In genomic region chr16:87031836-87032235, GRCm38 (mm10) we compare ENCODE assay signal across 31 mouse cellular contexts.
"Had no signal": no experiment of that assay in that cellular context is flagged by ENCODE, and none has a peak within 500 bp of the region (broad histone marks: within the 10 kb centered on the region; RNA-seq: fewer than 3 reads in every experiment).

No protein-coding gene starts in this region.

- H3K9ac ChIP-seq: limb, embryonic 12.5 days; limb, embryonic 13.5 days; limb, embryonic 15.5 days; liver, embryonic 12.5 days; liver, embryonic 13.5 days; liver, embryonic 14.5 days; liver, embryonic 15.5 days; liver, postnatal 0 days; lung, embryonic 14.5 days; lung, embryonic 15.5 days; midbrain, embryonic 12.5 days; midbrain, embryonic 13.5 days; midbrain, embryonic 15.5 days; neural tube, embryonic 12.5 days; neural tube, embryonic 13.5 days had no signal

- H3K27me3 ChIP-seq: limb, embryonic 12.5 days; limb, embryonic 13.5 days; limb, embryonic 15.5 days; liver, embryonic 12.5 days; liver, embryonic 13.5 days; liver, embryonic 15.5 days; lung, embryonic 15.5 days; megakaryocyte, embryonic 14.5 days; midbrain, embryonic 12.5 days; midbrain, embryonic 13.5 days; midbrain, embryonic 15.5 days; neural tube, embryonic 12.5 days; neural tube, embryonic 13.5 days had no signal

- H3K4me2 ChIP-seq: limb, embryonic 12.5 days; limb, embryonic 13.5 days; limb, embryonic 15.5 days; liver, embryonic 11.5 days; liver, embryonic 12.5 days; liver, embryonic 13.5 days; liver, embryonic 15.5 days; lung, embryonic 14.5 days; lung, embryonic 15.5 days; midbrain, embryonic 12.5 days; midbrain, embryonic 13.5 days; midbrain, embryonic 15.5 days; neural tube, embryonic 12.5 days; neural tube, embryonic 13.5 days had no signal

- H3K36me3 ChIP-seq: limb, embryonic 10.5 days; limb, embryonic 12.5 days; limb, embryonic 13.5 days; limb, embryonic 15.5 days; liver, embryonic 12.5 days; liver, embryonic 13.5 days; liver, embryonic 15.5 days; lung, embryonic 15.5 days; midbrain, embryonic 12.5 days; midbrain, embryonic 13.5 days; midbrain, embryonic 15.5 days; neural tube, embryonic 12.5 days; neural tube, embryonic 13.5 days had no signal

- DNase-seq: left cerebral cortex, postnatal 4 days; liver; liver, embryonic 13.5 days; liver, postnatal 0 days; lung, adult 18-20 months; lung, adult 2 months; lung, embryonic 14.5 days; lung, postnatal 10 days; lung, postnatal 14 days; lung, postnatal 36 days; lung, postnatal 4 days; midbrain, embryonic 14.5 days had no signal

- H3K4me1 ChIP-seq: limb, embryonic 10.5 days; limb, embryonic 12.5 days; liver, embryonic 12.5 days; liver, embryonic 13.5 days; liver, embryonic 15.5 days; lung, embryonic 15.5 days; megakaryocyte, embryonic 14.5 days; midbrain, embryonic 12.5 days; midbrain, embryonic 13.5 days; midbrain, embryonic 15.5 days; neural tube, embryonic 12.5 days; neural tube, embryonic 13.5 days had no signal

- H3K27ac ChIP-seq: limb, embryonic 10.5 days; limb, embryonic 12.5 days; limb, embryonic 13.5 days; limb, embryonic 15.5 days; liver, embryonic 12.5 days; liver, embryonic 13.5 days; liver, embryonic 14.5 days; liver, embryonic 15.5 days; lung, embryonic 15.5 days; macrophage; midbrain, embryonic 12.5 days; midbrain, embryonic 13.5 days; midbrain, embryonic 15.5 days; neural tube, embryonic 12.5 days; neural tube, embryonic 13.5 days had no signal

- H3K4me3 ChIP-seq: limb, embryonic 10.5 days; limb, embryonic 12.5 days; limb, embryonic 13.5 days; limb, embryonic 15.5 days; liver, embryonic 12.5 days; liver, embryonic 13.5 days; liver, embryonic 15.5 days; lung, embryonic 15.5 days; megakaryocyte, embryonic 14.5 days; midbrain, embryonic 12.5 days; midbrain, embryonic 13.5 days; midbrain, embryonic 15.5 days; myocyte; neural tube, embryonic 12.5 days; neural tube, embryonic 13.5 days had no signal

- H3K9me3 ChIP-seq: limb, embryonic 10.5 days; limb, embryonic 12.5 days; limb, embryonic 13.5 days; limb, embryonic 15.5 days; liver, embryonic 12.5 days; liver, embryonic 13.5 days; liver, embryonic 15.5 days; lung, embryonic 15.5 days; midbrain, embryonic 12.5 days; midbrain, embryonic 13.5 days; midbrain, embryonic 15.5 days; neural tube, embryonic 12.5 days; neural tube, embryonic 13.5 days had no signal

- ATAC-seq: liver, embryonic 12.5 days; liver, postnatal 0 days; lung, postnatal 0 days; midbrain, embryonic 13.5 days; midbrain, embryonic 15.5 days; midbrain, embryonic 16.5 days had no signal
